Mouse (Mus musculus) neural tube, embryonic 14.5 days (tissue): Measurements from ENCODE around the gene Pik3c2g. TPM values are rescaled to one million over a fixed set of nuclear protein-coding genes. Genes with fewer than 3 reads are reported as not detected.

Experiments used
- ATAC-seq: fragments of 200-750 bp; cut with Nextera tagmentation; 2 replicates; pipeline ENCODE4 v1.8.0; 2017; ENCODE audit warnings: low read depth, mild to moderate bottlenecking, moderate TSS enrichment, moderate library complexity
- H3K27ac ChIP-seq: fragments of 300-500 bp; sonication (generic); 2 replicates; pipeline ENCODE4 v1.5.1; 2014; ENCODE audit warnings: low read depth, mild to moderate bottlenecking, control low read depth, low read length, moderate library complexity, mixed read lengths
- H3K27me3 ChIP-seq: fragments of 300-500 bp; sonication (generic); 2 replicates; pipeline ENCODE4 v1.6.1; 2014; ENCODE audit warnings: low read length; ENCODE audit not compliant: control insufficient read depth, insufficient read depth
- H3K36me3 ChIP-seq: fragments of 300-500 bp; sonication (generic); 2 replicates; pipeline ENCODE4 v1.6.1; 2014; ENCODE audit warnings: low read length, mixed read lengths; ENCODE audit not compliant: control insufficient read depth, insufficient read depth
- H3K4me1 ChIP-seq: fragments of 300-500 bp; sonication (generic); 2 replicates; pipeline ENCODE4 v1.6.1; 2014; ENCODE audit warnings: low read length; ENCODE audit not compliant: control insufficient read depth, insufficient read depth
- H3K4me2 ChIP-seq: fragments of 300-500 bp; sonication (generic); 2 replicates; pipeline ENCODE4 v1.6.1; 2014; ENCODE audit warnings: mild to moderate bottlenecking, low read depth, low read length, control low read depth
- H3K4me3 ChIP-seq: fragments of 300-500 bp; sonication (generic); 2 replicates; pipeline ENCODE4 v1.5.1; 2014; ENCODE audit warnings: low read depth, low read length, control low read depth, mixed read lengths
- H3K9ac ChIP-seq: fragments of 300-500 bp; sonication (generic); replicated peaks from 2 replicates; pipeline ENCODE4 v1.6.1; 2014; ENCODE audit warnings: low read depth, mild to moderate bottlenecking, control low read depth, low read length, mixed read lengths
- H3K9me3 ChIP-seq: fragments of 300-500 bp; sonication (generic); 2 replicates; pipeline ENCODE4 v1.6.1; 2016; ENCODE audit warnings: low read length; ENCODE audit not compliant: control insufficient read depth
- WGBS: fragments of 180-500 bp; shearing (Covaris S2); extraction: QIAGEN DNeasy Blood & Tissue Kit; methylation state at CpG from one replicate; pipeline ENCODE4 v1.1.7; 2014; 5-methylcytosine and 5-hydroxymethylcytosine counted together
- polyA plus RNA-seq: library from polyadenylated mRNA; unstranded; fragments of >200 nt; fragmentation: Nextera tagmentation; extraction: Ambion mirVana; gene quantifications from 2 replicates; pipeline ENCODE4 v1.2.1, GENCODE M21; 2014

Pik3c2g gene
- polyA plus RNA-seq, 1 experiment from 2014 or later, result 0.29 TPM

- Histone ChIP-seq H3K4me2 (no peak overlapping the region), H3K9me3 (no peaks in the 10 kb centered on the region), H3K9ac (no peak overlapping the region), H3K36me3 (no peaks in the 10 kb centered on the region), H3K27me3 (no peaks in the 10 kb centered on the region), H3K4me3 (no peak overlapping the region), H3K27ac (no peak overlapping the region), H3K4me1 (no peaks in the 10 kb centered on the region)
- 62% methylated on average over 3 of the region's 3 CpGs for WGBS
- no peak for ATAC-seq
Measured at GRCm38 (mm10) chr6:139751022-139751421, 164.0 kb downstream of the Pik3c2g start.

GRCm38 (mm10) chr6:139757876-139758275 lies 170.9 kb downstream of the Pik3c2g start:
- Histone ChIP-seq H3K36me3 (no peaks in the 10 kb centered on the region), H3K27ac (no peak overlapping the region), H3K27me3 (no peaks in the 10 kb centered on the region), H3K4me2 (no peak overlapping the region), H3K9me3 (no peaks in the 10 kb centered on the region), H3K4me1 (no peaks in the 10 kb centered on the region), H3K4me3 (no peak overlapping the region), H3K9ac (no peak overlapping the region)
- no peak for ATAC-seq
- 94% methylated on average over 8 of the region's 8 CpGs for WGBS

- Histone ChIP-seq H3K9me3 (no peaks in the 10 kb centered on the region), H3K27ac (no peak overlapping the region), H3K27me3 (no peaks in the 10 kb centered on the region), H3K9ac (no peak overlapping the region), H3K4me2 (no peak overlapping the region), H3K4me3 (no peak overlapping the region), H3K36me3 (no peaks in the 10 kb centered on the region), H3K4me1 (no peaks in the 10 kb centered on the region)
- ATAC-seq, result no peak
- WGBS, result 49% methylated on average over 4 of the region's 4 CpGs
Measured at GRCm38 (mm10) chr6:139760978-139761377, 174.0 kb downstream of the Pik3c2g start.

- Histone ChIP-seq H3K9ac (no peak overlapping the region), H3K4me1 (no peaks in the 10 kb centered on the region), H3K4me3 (no peak overlapping the region), H3K27ac (no peak overlapping the region), H3K9me3 (no peaks in the 10 kb centered on the region), H3K36me3 (no peaks in the 10 kb centered on the region), H3K4me2 (no peak overlapping the region), H3K27me3 (no peaks in the 10 kb centered on the region)
- 87% methylated on average over 3 of the region's 3 CpGs for WGBS
- ATAC-seq, result no peak
Measured at GRCm38 (mm10) chr6:139764398-139764797, 177.4 kb downstream of the Pik3c2g start.

- no peaks in the 10 kb centered on the region for H3K27me3 ChIP-seq
- H3K9ac ChIP-seq, result no peak overlapping the region
- ATAC-seq, result no peak
- H3K9me3 ChIP-seq, result no peaks in the 10 kb centered on the region
- H3K27ac ChIP-seq, result no peak overlapping the region
- no peak overlapping the region for H3K4me2 ChIP-seq
- H3K4me3 ChIP-seq, result no peak overlapping the region
- 84% methylated on average over 7 of the region's 7 CpGs for WGBS
- no peaks in the 10 kb centered on the region for H3K36me3 ChIP-seq
- H3K4me1 ChIP-seq, result no peaks in the 10 kb centered on the region
Measured at GRCm38 (mm10) chr6:139769744-139770473, 182.9 kb downstream of the Pik3c2g start.

GRCm38 (mm10) chr6:139770535-139770934 lies 183.5 kb downstream of the Pik3c2g start:
- WGBS, result 38% methylated on average over 3 of the region's 3 CpGs
- Histone ChIP-seq H3K4me3 (no peak overlapping the region), H3K4me2 (no peak overlapping the region), H3K9ac (no peak overlapping the region), H3K36me3 (no peaks in the 10 kb centered on the region), H3K27ac (no peak overlapping the region), H3K27me3 (no peaks in the 10 kb centered on the region), H3K4me1 (no peaks in the 10 kb centered on the region), H3K9me3 (no peaks in the 10 kb centered on the region)
- no peak for ATAC-seq

- Histone ChIP-seq H3K4me2 (no peak overlapping the region), H3K9ac (no peak overlapping the region), H3K4me3 (no peak overlapping the region), H3K27ac (no peak overlapping the region), H3K27me3 (no peaks in the 10 kb centered on the region), H3K36me3 (no peaks in the 10 kb centered on the region), H3K9me3 (no peaks in the 10 kb centered on the region), H3K4me1 (no peaks in the 10 kb centered on the region)
- ATAC-seq, result no peak
- 72% methylated on average over 11 of the region's 11 CpGs for WGBS
Measured at GRCm38 (mm10) chr6:139777576-139778282, 190.7 kb downstream of the Pik3c2g start.

- no peaks in the 10 kb centered on the region for H3K27me3 ChIP-seq
- no peak overlapping the region for H3K4me2 ChIP-seq
- ATAC-seq, result no peak
- 83% methylated on average over 2 of the region's 2 CpGs for WGBS
- H3K4me1 ChIP-seq, result no peaks in the 10 kb centered on the region
- no peaks in the 10 kb centered on the region for H3K36me3 ChIP-seq
- no peaks in the 10 kb centered on the region for H3K9me3 ChIP-seq
- no peak overlapping the region for H3K4me3 ChIP-seq
- no peak overlapping the region for H3K9ac ChIP-seq
- no peak overlapping the region for H3K27ac ChIP-seq
Measured at GRCm38 (mm10) chr6:139780028-139780427, 193.0 kb downstream of the Pik3c2g start.

GRCm38 (mm10) chr6:139789479-139789878 lies 202.5 kb downstream of the Pik3c2g start:
- ATAC-seq, result no peak
- Histone ChIP-seq H3K9me3 (no peaks in the 10 kb centered on the region), H3K27ac (no peak overlapping the region), H3K4me3 (no peak overlapping the region), H3K4me1 (no peaks in the 10 kb centered on the region), H3K27me3 (no peaks in the 10 kb centered on the region), H3K9ac (no peak overlapping the region), H3K36me3 (no peaks in the 10 kb centered on the region), H3K4me2 (no peak overlapping the region)
- WGBS, result 77% methylated on average over 4 of the region's 4 CpGs
